Mouse (Mus musculus): ENCODE measurements around the gene Zeb2.
A peak's percentile ranks its signal among the peaks of the same experiment; 100 is the strongest.

Zeb2 gene

GRCm38 (mm10) chr2:45117087-45117561 is at the start of gene Zeb2:
TSS of gene Zeb2 (minus strand) at chr2:45117395.
- peak; percentile 37 for DNase-seq (ENCODE audit: low read depth)

- no peak for DNase-seq (ENCODE audit: low read depth)
Observed at GRCm38 (mm10) chr2:45158785-45159184, 41.6 kb upstream of the Zeb2 start.

GRCm38 (mm10) chr2:45158351-45158782 is 41.2 kb upstream of the Zeb2 start:
- no peak for DNase-seq (ENCODE audit: low read depth)

GRCm38 (mm10) chr2:45153315-45153714 is 36.1 kb upstream of the Zeb2 start:
- DNase-seq (ENCODE audit: low read depth) = no peak

- no peak for DNase-seq (ENCODE audit: low read depth)
Observed at GRCm38 (mm10) chr2:45143162-45143561, 26.0 kb upstream of the Zeb2 start.

- peak; percentile 44 for DNase-seq (ENCODE audit: low read depth)
Observed at GRCm38 (mm10) chr2:45138906-45139305, 21.7 kb upstream of the Zeb2 start.

- no peak for DNase-seq (ENCODE audit: low read depth)
Observed at GRCm38 (mm10) chr2:45136783-45137182, 19.6 kb upstream of the Zeb2 start.

- no peak for DNase-seq (ENCODE audit: low read depth)
Observed at GRCm38 (mm10) chr2:45133225-45133624, 16.0 kb upstream of the Zeb2 start.

- no peak for DNase-seq (ENCODE audit: low read depth)
Observed at GRCm38 (mm10) chr2:45130461-45131156, 13.4 kb upstream of the Zeb2 start.

- DNase-seq (ENCODE audit: low read depth) = no peak
Observed at GRCm38 (mm10) chr2:45129556-45129955, 12.4 kb upstream of the Zeb2 start.

- DNase-seq (ENCODE audit: low read depth) = no peak
Observed at GRCm38 (mm10) chr2:45128696-45129095, 11.5 kb upstream of the Zeb2 start.

- DNase-seq (ENCODE audit: low read depth) = no peak
Observed at GRCm38 (mm10) chr2:45126401-45126800, 9.2 kb upstream of the Zeb2 start.

GRCm38 (mm10) chr2:45125181-45125580 is 8.0 kb upstream of the Zeb2 start:
- DNase-seq (ENCODE audit: low read depth) = no peak

GRCm38 (mm10) chr2:45123490-45123889 is 6.3 kb upstream of the Zeb2 start:
- no peak for DNase-seq (ENCODE audit: low read depth)

GRCm38 (mm10) chr2:45118121-45118520 is 926 bp upstream of the Zeb2 start:
- no peak for DNase-seq (ENCODE audit: low read depth)

- no peak for DNase-seq (ENCODE audit: low read depth)
Observed at GRCm38 (mm10) chr2:45117592-45117991, 397 bp upstream of the Zeb2 start.

GRCm38 (mm10) chr2:45116531-45117024 is 617 bp downstream of the Zeb2 start:
- peak; percentile 21 for DNase-seq (ENCODE audit: low read depth)

- DNase-seq (ENCODE audit: low read depth) = peak; percentile 23
Observed at GRCm38 (mm10) chr2:45115720-45116495, 1.3 kb downstream of the Zeb2 start.

GRCm38 (mm10) chr2:45115211-45115610 is 2.0 kb downstream of the Zeb2 start:
- no peak for DNase-seq (ENCODE audit: low read depth)

GRCm38 (mm10) chr2:45114596-45114995 is 2.6 kb downstream of the Zeb2 start:
- no peak for DNase-seq (ENCODE audit: low read depth)

- no peak for DNase-seq (ENCODE audit: low read depth)
Observed at GRCm38 (mm10) chr2:45113912-45114311, 3.3 kb downstream of the Zeb2 start.

- DNase-seq (ENCODE audit: low read depth) = peak; percentile 30
Observed at GRCm38 (mm10) chr2:45112891-45113683, 4.1 kb downstream of the Zeb2 start.
